Mouse (Mus musculus): ENCODE data around the gene Fkbpl. TPM values are rescaled to one million over a fixed set of nuclear protein-coding genes. Genes with fewer than 3 reads are reported as not detected.

Gene Fkbpl
- 5.6 and 5.8 TPM in 2 replicates for polyA plus RNA-seq (2015; fragmentation: Nextera tagmentation; extraction: Ambion mirVana)

GRCm38 (mm10) chr17:34644608-34645007, at the start of gene Fkbpl:
TSS of gene Fkbpl (plus strand) at chr17:34644764.
- peaks cover 44% of the 10 kb centered on the region for H3K4me1 ChIP-seq (ENCODE audit: insufficient read depth)
- H3K9me3 ChIP-seq (ENCODE audit: low read length) = no peaks in the 10 kb centered on the region
- H3K27me3 ChIP-seq (ENCODE audit: insufficient read depth, low read length) = no peaks in the 10 kb centered on the region
- peak within 1 kb of the TSS; percentile 64 for H3K9ac ChIP-seq (replicated peaks)
- peak; percentile 50 for ATAC-seq
- peak; percentile 94 for DNase-seq
- peak within 1 kb of the TSS; percentile 61 for H3K27ac ChIP-seq (ENCODE audit: low read depth)
- peak within 1 kb of the TSS; percentile 80 for H3K4me2 ChIP-seq (ENCODE audit: low read depth, low read length)
- H3K36me3 ChIP-seq (replicated peaks; ENCODE audit: insufficient read depth, low read length) = no peaks in the 10 kb centered on the region; the same call in none of the 2 replicates
- WGBS (ENCODE audit: insufficient replicate concordance) = 1% methylated on average over 16 of the region's 16 CpGs
- peak within 1 kb of the TSS; percentile 52 for H3K4me3 ChIP-seq (ENCODE audit: low read depth, low read length)
- no peak for TF ChIP-seq CTCF (IDR thresholded peaks at IDR 0.05; ENCODE audit: low read depth)
- no peak for TF ChIP-seq EP300 (IDR thresholded peaks at IDR 0.05; ENCODE audit: low read depth)

GRCm38 (mm10) chr17:34596098-34596497, 48.5 kb upstream of the Fkbpl start:
- peak overlapping the region; percentile 29; the same call in 1 of the 2 replicates for H3K27ac ChIP-seq (ENCODE audit: low read depth)
- TF ChIP-seq CTCF (IDR thresholded peaks at IDR 0.05; ENCODE audit: low read depth) = no peak
- TF ChIP-seq EP300 (IDR thresholded peaks at IDR 0.05; ENCODE audit: low read depth) = no peak
- DNase-seq (no peak), ATAC-seq (no peak)
- peaks cover 37% of the 10 kb centered on the region for H3K4me1 ChIP-seq (ENCODE audit: insufficient read depth)
- H3K4me2 ChIP-seq (ENCODE audit: low read depth, low read length) = no peak overlapping the region
- peaks cover 30% of the 10 kb centered on the region for H3K36me3 ChIP-seq (replicated peaks; ENCODE audit: insufficient read depth, low read length)
- WGBS (ENCODE audit: insufficient replicate concordance) = 75% methylated on average over 8 of the region's 8 CpGs
- H3K9ac ChIP-seq (replicated peaks) = no peak overlapping the region
- H3K4me3 ChIP-seq (ENCODE audit: low read depth, low read length) = no peak overlapping the region
- H3K9me3 ChIP-seq (ENCODE audit: low read length) = no peaks in the 10 kb centered on the region
- H3K27me3 ChIP-seq (ENCODE audit: insufficient read depth, low read length) = no peaks in the 10 kb centered on the region

- no peak within 1 kb of the TSS for H3K4me2 ChIP-seq (ENCODE audit: low read depth, low read length)
- peaks cover 40% of the 10 kb centered on the region for H3K4me1 ChIP-seq (ENCODE audit: insufficient read depth)
- WGBS (ENCODE audit: insufficient replicate concordance) = 17% methylated on average over 6 of the region's 6 CpGs
- no peak for TF ChIP-seq EP300 (IDR thresholded peaks at IDR 0.05; ENCODE audit: low read depth)
- TF ChIP-seq CTCF (IDR thresholded peaks at IDR 0.05; ENCODE audit: low read depth) = no peak
- ATAC-seq (no peak), DNase-seq (no peak)
- no peak within 1 kb of the TSS for H3K4me3 ChIP-seq (ENCODE audit: low read depth, low read length)
- peaks cover 30% of the 10 kb centered on the region for H3K36me3 ChIP-seq (replicated peaks; ENCODE audit: insufficient read depth, low read length)
- no peaks in the 10 kb centered on the region for H3K9me3 ChIP-seq (ENCODE audit: low read length)
- no peaks in the 10 kb centered on the region for H3K27me3 ChIP-seq (ENCODE audit: insufficient read depth, low read length)
- H3K27ac ChIP-seq (ENCODE audit: low read depth) = peak within 1 kb of the TSS; percentile 46
- H3K9ac ChIP-seq (replicated peaks) = no peak within 1 kb of the TSS
Measured at GRCm38 (mm10) chr17:34597566-34598095, 46.9 kb upstream of the Fkbpl start, which contains the start of gene Ager. TSS of gene Ager (plus strand) at chr17:34597862.

- Histone ChIP-seq H3K4me2 (ENCODE audit: low read depth, low read length) (no peak overlapping the region), H3K4me1 (ENCODE audit: insufficient read depth) (peaks cover 36% of the 10 kb centered on the region), H3K27me3 (ENCODE audit: insufficient read depth, low read length) (no peaks in the 10 kb centered on the region), H3K9ac (replicated peaks) (no peak overlapping the region), H3K27ac (ENCODE audit: low read depth) (no peak overlapping the region), H3K36me3 (replicated peaks; ENCODE audit: insufficient read depth, low read length) (peaks cover 21% of the 10 kb centered on the region), H3K4me3 (ENCODE audit: low read depth, low read length) (no peak overlapping the region), H3K9me3 (ENCODE audit: low read length) (no peaks in the 10 kb centered on the region)
- ATAC-seq = no peak
- TF ChIP-seq EP300 (IDR thresholded peaks at IDR 0.05; ENCODE audit: low read depth) (no peak), CTCF (IDR thresholded peaks at IDR 0.05; ENCODE audit: low read depth) (no peak)
- 82% methylated on average over 9 of the region's 9 CpGs for WGBS (ENCODE audit: insufficient replicate concordance)
- no peak for DNase-seq
Measured at GRCm38 (mm10) chr17:34599891-34600290, 44.7 kb upstream of the Fkbpl start.

GRCm38 (mm10) chr17:34601796-34602195, 42.8 kb upstream of the Fkbpl start:
- H3K4me3 ChIP-seq (ENCODE audit: low read depth, low read length) = no peak overlapping the region
- 93% methylated on average over 12 of the region's 12 CpGs for WGBS (ENCODE audit: insufficient replicate concordance)

GRCm38 (mm10) chr17:34603375-34604060, 41.0 kb upstream of the Fkbpl start, which contains the start of gene Rnf5:
TSS of gene Rnf5 (minus strand) at chr17:34603690.
- Histone ChIP-seq H3K9ac (replicated peaks) (peak within 1 kb of the TSS; percentile 86), H3K36me3 (replicated peaks; ENCODE audit: insufficient read depth, low read length) (peaks cover 15% of the 10 kb centered on the region), H3K9me3 (ENCODE audit: low read length) (no peaks in the 10 kb centered on the region), H3K4me3 (ENCODE audit: low read depth, low read length) (peak within 1 kb of the TSS; percentile 77), H3K27ac (ENCODE audit: low read depth) (peak within 1 kb of the TSS; percentile 96), H3K27me3 (ENCODE audit: insufficient read depth, low read length) (no peaks in the 10 kb centered on the region), H3K4me1 (ENCODE audit: insufficient read depth) (peaks cover 52% of the 10 kb centered on the region), H3K4me2 (ENCODE audit: low read depth, low read length) (peak within 1 kb of the TSS; percentile 97)
- TF ChIP-seq EP300 (IDR thresholded peaks at IDR 0.05; ENCODE audit: low read depth) (peak; percentile 89), CTCF (IDR thresholded peaks at IDR 0.05; ENCODE audit: low read depth) (no peak)
- peak; percentile 88 for ATAC-seq
- WGBS (ENCODE audit: insufficient replicate concordance) = under 1% methylated on average over 28 of the region's 30 CpGs
- peak; percentile 85 for DNase-seq

More at GRCm38 (mm10) chr17:34601796-34602195, 42.8 kb upstream of the Fkbpl start:
- no peak for DNase-seq
- H3K9ac ChIP-seq (replicated peaks) = no peak overlapping the region
- H3K27ac ChIP-seq (ENCODE audit: low read depth) = no peak overlapping the region
- H3K9me3 ChIP-seq (ENCODE audit: low read length) = no peaks in the 10 kb centered on the region
- ATAC-seq = no peak
- H3K36me3 ChIP-seq (replicated peaks; ENCODE audit: insufficient read depth, low read length) = peaks cover 8% of the 10 kb centered on the region
- no peaks in the 10 kb centered on the region for H3K27me3 ChIP-seq (ENCODE audit: insufficient read depth, low read length)
- TF ChIP-seq EP300 (IDR thresholded peaks at IDR 0.05; ENCODE audit: low read depth) (no peak), CTCF (IDR thresholded peaks at IDR 0.05; ENCODE audit: low read depth) (no peak)
- peaks cover 41% of the 10 kb centered on the region for H3K4me1 ChIP-seq (ENCODE audit: insufficient read depth)
- no peak overlapping the region for H3K4me2 ChIP-seq (ENCODE audit: low read depth, low read length)

Measured in liver, postnatal 0 days (tissue).